Mouse (Mus musculus): ENCODE data around the gene Bloc1s2. TPM values are rescaled to one million over a fixed set of nuclear protein-coding genes. Genes with fewer than 3 reads are reported as not detected.
"Not testable (repeated sequence)": the region's sequence is repeated elsewhere in the genome, so short reads cannot be mapped to it uniquely, and the experiment has no call there.

Bloc1s2 gene
- total RNA-seq, 2 experiments from 2014 or later, result 57.2 to 68.7 TPM

DNA sequence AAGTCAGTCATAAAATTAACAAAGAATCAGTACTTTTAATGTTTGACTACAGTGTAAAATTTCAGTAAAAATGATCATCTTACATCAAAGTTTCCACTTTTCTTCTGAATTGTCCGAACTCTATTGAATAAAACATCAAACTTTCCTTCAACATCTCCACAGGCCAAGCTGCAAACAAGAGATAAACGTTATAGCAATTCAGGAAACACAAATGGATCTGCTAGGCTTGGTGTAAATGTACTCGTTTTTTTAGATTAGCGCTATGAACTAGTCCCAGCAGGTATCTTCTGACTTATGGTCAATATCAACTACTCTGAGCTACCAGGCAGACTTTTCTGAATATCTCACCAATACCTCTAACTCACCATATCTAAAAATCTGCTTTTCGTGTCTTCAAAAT lies 13.3 kb downstream of the Bloc1s2 start:
- intact Hi-C loops (cut with DNase I), result no loop called here
- DNase-seq (ENCODE audit: low spot score in 2 of 2), result no peak

DNA sequence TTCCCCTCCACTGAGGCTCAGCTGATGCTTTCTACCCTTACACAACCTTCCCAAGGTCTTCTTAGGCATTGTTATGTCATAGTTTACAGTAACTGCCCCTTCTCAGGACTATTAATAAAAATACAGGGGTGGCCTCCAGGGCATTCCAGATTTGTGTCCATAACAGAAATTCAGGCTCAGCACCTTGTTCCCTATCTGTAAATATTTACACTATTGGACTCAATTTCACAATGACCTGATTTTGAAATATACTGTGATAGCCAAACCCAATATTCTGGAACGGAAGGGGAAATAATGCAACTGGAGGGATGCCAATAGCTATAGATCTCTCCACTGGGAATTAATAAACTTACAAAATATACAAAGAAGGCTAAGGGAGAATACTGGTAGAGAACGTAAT lies 17.7 kb downstream of the Bloc1s2 start:
- DNase-seq (ENCODE audit: low spot score in 2 of 2), result no peak
- intact Hi-C loops (cut with DNase I), result no loop called here

DNA sequence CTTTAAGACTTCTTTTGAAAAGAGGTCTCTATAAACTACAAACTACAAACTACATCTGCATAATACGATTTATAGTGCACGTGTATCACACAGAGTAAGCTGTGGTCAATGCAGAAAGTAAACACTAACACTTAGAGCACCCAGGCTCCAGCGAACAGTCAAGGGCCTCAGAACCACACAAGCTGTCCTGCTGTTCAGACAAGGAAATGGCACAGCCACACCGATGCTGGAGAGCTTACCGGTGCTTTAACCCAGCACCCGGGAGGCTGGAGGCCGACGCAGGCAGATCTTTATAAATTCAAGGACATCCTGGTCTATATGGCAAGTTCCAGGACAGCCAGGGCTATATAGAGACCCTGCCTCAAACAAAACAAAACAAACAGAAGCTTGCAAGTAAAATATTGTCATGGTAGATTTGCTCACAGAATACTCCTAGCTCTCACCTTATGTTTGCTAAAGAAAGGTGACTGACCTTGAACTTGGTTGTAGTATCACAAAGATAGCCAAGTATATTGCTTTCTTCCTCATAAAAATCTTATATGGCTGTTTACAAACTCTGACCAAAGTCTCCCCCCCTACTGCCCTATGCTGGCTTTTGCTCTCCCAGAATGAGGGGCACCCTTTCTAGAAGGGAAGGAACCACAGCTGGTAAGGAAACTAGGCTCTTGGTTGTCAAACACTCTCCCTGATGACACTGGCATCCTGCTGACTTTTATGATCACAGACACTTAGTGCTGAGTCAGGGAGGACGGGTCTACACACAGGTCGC lies 18.3 kb downstream of the Bloc1s2 start:
- intact Hi-C loops (cut with DNase I), result no loop called here
- no peak for DNase-seq (ENCODE audit: low spot score in 2 of 2)

DNA sequence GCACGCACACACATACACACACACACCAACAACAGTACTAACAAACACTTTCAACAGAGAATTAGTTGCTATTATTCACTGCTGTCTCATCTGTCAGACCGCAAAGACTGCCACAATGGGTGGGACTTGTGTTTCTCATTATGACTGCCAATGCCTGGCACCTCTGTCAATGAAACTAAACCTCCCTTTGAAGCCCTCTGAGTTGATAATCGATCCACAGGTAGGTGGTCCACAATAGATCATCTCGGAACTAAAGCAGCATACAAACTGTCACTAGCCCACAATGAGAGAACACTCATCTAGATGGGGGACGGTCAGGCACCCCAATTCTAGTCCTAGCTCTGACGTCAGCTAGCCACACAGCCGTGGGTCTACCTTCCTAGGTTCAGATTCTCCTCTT lies 25.1 kb downstream of the Bloc1s2 start:
- no peak for DNase-seq (ENCODE audit: low spot score in 2 of 2)
- intact Hi-C loops (cut with DNase I), result no loop called here

DNA sequence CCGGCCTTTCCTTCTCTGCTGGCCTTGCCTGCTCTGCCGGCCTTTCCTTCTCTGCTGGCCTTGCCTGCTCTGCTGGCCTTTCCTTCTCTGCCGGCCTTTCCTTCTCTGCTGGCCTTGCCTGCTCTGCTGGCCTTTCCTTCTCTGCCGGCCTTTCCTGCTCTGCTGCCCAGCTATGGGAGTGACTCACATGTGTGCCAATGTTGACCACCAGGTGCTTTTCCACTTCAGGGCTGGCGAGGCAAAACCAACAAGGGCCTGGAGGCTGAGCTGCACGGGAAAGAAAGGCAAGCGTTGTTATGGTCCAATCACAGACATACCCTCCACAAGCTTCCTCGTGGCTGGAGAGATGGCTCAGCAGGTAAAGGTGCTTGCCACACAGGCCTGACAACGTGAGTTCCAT lies 25.6 kb downstream of the Bloc1s2 start:
- intact Hi-C loops (cut with DNase I); DNase-seq (ENCODE audit: low spot score in 2 of 2): not testable (repeated sequence)

DNA sequence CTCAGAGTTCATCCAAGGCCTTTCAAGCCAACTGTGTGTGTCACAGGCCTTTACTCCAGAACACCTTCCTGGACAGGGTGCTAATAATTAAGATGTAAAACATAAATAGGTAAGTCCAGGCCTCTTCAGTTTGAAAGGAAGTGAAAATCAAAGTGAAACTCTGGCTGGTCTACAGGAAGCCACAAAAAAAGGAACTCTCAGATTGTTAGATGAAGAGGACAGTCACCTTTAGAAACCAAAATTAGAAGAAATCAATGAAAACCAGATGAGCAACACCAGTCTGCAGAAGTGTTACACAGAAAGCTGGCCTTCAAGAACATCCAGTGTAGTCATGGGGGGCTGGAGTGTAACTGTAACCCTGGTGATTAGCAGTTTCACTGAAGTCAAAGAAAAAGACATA lies 28.5 kb downstream of the Bloc1s2 start:
- DNase-seq (ENCODE audit: low spot score in 2 of 2), result no peak
- intact Hi-C loops (cut with DNase I), result no loop called here

DNA sequence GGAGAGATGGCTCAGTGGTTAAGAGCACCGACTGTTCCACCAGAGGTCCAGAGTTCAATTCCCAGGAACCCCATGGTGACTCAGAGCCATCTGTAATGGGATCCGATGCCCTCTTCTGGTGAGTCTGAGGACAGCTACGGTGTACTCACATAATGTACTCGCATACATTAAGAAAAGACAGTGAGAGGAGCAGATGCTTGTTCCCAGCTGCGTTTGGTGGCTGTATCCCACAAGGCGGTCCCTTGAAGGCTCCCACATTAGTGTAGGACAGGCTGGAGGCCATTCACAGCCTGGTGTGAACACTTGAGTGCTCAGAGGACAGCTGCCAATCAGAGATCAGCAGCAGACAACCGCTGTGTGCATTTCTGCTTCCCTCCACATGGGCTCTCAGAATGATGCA lies 34.5 kb downstream of the Bloc1s2 start:
- intact Hi-C loops (cut with DNase I), result no loop called here
- DNase-seq (ENCODE audit: low spot score in 2 of 2), result no peak

DNA sequence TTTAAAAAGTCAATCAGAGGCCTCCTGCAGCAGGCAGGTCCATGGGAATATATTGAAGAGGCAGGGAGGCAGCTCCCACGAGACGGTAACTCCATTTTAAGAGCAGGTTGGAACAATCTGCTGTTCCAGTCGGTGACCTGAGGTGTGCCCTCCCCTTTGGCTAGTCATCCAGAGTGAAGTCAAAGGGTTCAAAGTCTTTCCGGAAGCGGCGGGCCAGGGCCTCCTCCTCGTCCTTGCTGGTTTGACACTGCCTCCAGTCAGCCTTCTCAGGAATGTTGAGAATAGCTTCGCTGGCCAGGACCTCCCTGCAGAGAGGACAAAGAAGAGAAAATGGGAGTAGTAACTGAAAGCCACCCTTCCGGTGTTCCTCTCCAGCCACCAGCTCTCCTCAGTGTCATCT lies 35.9 kb downstream of the Bloc1s2 start:
- intact Hi-C loops (cut with DNase I), result no loop called here
- DNase-seq (ENCODE audit: low spot score in 2 of 2), result no peak

DNA sequence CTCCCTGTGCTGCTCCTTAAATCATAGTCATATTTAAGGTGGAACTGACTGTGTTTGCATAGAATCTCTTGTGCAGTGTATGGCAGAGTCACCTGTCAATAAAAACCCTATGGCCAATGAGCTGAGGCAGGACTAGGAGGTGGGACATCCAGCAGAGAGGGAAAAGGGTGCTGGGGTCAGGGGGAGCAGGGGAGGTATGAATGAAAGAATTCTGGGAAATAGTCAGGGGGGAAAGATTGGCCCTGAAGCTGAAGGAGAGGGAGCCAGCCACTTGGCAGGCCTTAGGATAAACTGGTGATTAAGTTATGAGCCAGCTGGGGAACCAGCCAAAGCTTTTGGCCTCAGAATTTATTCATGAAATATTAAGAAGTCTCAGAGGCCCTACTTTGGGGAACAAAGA lies 37.2 kb downstream of the Bloc1s2 start:
- no peak for DNase-seq (ENCODE audit: low spot score in 2 of 2)
- intact Hi-C loops (cut with DNase I), result no loop called here

DNA sequence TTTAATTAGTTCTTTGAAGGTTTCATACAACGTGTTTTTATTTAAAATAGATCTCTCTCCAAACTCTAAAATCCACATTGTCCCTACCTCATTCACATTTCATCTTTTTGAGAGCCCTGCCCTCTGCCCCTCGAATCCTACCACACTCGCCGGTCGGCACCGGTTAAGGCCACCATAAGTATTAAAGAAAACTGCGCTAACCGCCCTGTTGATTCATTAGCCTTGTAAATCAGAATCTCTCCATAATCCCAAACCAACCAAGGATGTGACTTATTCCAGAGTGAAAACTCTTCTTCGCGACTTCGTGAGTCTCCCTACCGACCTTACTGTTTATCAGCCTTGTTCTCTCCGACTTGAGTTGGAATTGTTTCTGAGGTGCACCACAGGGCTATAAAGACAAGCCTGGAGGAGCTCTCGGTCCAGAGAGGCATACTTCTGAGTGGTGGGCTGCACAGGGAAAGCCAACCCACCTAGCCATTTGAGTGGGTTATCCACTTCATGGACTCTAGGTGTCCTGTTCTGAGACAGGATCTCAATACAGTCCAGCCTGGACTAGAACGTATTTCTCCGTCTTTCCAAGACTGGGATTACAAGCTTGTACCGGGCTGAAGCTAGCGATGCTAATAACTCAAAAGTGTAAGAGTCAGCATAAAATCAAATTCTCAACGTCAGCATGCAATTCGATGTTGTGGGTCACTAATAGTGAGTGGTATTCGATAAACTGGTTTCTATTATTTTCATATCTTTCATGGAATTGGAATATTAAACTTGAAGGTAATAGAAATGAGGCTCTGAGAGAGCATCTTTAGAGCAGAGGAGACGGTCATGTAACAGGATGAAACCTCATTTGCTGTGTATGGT lies 38.4 kb downstream of the Bloc1s2 start:
- intact Hi-C loops (cut with DNase I), result no loop called here
- peak in 1 of 2 experiments; percentile 12 for DNase-seq (ENCODE audit: low spot score in 2 of 2)

DNA sequence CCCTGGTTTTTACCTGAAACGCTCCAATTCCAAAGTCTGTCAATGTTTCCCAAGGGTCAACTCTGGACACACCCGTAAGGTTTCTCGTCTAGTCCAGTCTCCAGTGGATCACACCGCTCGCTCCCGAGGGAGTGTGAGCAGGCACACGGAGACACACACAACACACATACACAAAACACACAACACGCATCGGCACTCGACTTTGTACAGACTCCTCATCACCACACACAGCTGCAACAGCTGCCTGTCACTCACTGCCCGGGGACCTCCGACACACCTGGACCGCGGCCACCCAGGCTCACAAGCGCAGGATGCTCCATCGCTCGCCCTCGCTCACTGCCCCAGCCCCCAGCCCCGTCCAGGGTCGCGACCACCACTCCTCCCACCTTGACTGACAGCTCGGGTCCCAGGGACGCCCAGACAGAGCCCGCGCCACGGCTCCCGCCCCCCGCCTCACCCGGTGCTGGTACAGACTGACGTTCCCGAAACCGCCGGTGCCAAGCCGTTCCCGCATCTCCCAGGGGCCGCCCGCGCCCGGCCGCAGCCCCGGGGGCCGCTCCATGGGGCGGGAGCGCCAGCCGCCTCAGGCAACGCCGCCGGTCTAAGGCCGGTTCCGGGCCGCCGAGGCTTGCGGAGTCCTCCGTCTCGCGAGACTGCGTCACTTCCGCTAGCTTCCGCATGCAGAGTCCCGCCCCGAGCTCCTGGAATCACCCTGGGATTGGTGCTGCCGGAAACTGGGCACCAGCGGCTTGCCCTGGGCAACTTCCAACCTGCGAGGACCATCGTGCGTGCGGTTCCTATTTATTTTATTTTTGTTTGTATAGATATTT lies 39.2 kb downstream of the Bloc1s2 start, which contains the start of gene Chuk:
Chuk (minus strand) TSS at position 650 of the 830 bp plus-strand sequence.
- DNase-seq (ENCODE audit: low spot score in 2 of 2), result peak; percentile 92 to 95
- intact Hi-C loops (cut with DNase I), result no loop called here

DNA sequence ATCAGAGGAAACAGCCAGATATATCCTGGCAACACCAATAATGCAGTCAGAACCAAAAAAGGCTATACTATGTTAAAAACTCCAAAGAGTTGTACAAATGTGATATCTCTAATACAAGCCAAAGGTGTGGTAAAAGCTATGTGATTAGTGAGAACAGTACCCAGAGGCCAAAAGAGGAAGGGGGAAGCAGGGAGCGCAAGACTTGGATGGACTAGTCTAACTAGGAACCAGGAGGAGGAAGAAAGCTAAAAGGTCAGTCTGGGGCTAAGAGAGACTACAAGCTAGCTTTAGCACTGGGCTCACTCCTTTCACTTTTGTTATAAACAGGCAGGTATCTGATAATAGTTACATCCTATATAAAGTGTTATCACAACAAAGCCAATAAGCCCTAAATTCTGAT lies 41.9 kb downstream of the Bloc1s2 start:
- intact Hi-C loops (cut with DNase I), result no loop called here
- no peak for DNase-seq (ENCODE audit: low spot score in 2 of 2)

DNA sequence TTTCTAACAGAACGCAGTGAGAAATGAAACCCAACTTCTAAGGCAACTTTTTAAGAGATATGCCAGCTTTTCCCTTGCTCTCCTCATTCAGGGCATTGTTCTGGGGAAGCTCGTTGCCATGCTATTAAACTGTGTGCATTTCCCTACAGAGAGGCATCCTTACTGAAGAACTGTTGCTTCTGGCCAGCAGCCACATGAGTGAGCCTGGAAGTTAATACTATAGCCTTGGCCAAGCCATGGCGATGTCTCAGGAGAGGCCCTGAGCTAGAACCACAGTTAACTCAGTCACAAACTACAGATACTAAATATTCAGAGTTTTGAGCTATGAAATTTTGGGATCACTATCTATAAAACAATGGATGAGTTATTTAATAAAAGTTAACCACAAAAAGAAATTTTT lies 43.2 kb downstream of the Bloc1s2 start:
- DNase-seq (ENCODE audit: low spot score in 2 of 2), result no peak
- intact Hi-C loops (cut with DNase I), result no loop called here

DNA sequence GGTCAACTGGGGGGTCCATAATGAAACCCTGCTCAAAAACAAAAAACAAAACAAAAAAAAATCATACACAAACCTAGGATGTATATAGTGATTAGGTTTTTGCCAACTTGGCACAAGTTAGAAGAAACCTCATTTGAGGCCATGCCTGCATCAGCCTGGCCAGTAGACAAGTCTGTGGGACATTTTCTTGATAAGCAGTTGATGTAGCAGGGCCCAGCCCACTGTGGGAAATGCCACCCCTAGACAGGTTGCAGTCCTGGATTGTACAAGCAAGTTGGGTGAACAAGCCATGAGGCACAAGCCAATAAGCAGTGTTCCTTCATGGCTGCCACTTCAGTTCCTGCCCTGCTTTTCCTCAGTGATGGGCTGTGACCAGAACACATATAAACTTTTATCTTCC lies 45.4 kb downstream of the Bloc1s2 start:
- DNase-seq (ENCODE audit: low spot score in 2 of 2), result no peak
- intact Hi-C loops (cut with DNase I), result no loop called here

Other genes starting within 250 kb of the Bloc1s2 start
- 10 to 100 TPM; 11.8 to 12.5 TPM for gene Dnmbp, start 206.3 kb downstream of the Bloc1s2 start, total RNA-seq (2021)
- gene Cpn1, start 159.9 kb downstream of the Bloc1s2 start, total RNA-seq (2021), result under 1 TPM; 0.17 to 0.48 TPM
- gene Cyp2c23, start 117.2 kb downstream of the Bloc1s2 start, total RNA-seq (2021), result under 1 TPM; 0.20 to 0.27 TPM
- 10 to 100 TPM; 20.8 to 23.2 TPM for gene Erlin1, start 76.7 kb downstream of the Bloc1s2 start, total RNA-seq (2021)
- gene Chuk, start 39.0 kb downstream of the Bloc1s2 start, total RNA-seq (2021), result 10 to 100 TPM; 33.4 to 60.7 TPM
- gene Cwf19l1, start 10.6 kb downstream of the Bloc1s2 start, total RNA-seq (2021), result 10 to 100 TPM; 15.9 to 18.4 TPM
- gene Pkd2l1, start 46.0 kb upstream of the Bloc1s2 start, total RNA-seq (2021), result under 1 TPM; 0.30 to 0.34 TPM
- 1 to 10 TPM; 2.5 to 2.8 TPM for gene Scd3, start 56.8 kb upstream of the Bloc1s2 start, total RNA-seq (2021)
- gene Scd2, start 147.2 kb upstream of the Bloc1s2 start, total RNA-seq (2021), result 100 to 1,000 TPM; 590 to 647 TPM
- 1 to 10 TPM; 2.2 to 3.1 TPM for gene Scd4, start 186.6 kb upstream of the Bloc1s2 start, total RNA-seq (2021)